Mouse (Mus musculus) adrenal gland, postnatal 25 days (tissue): Measurements from ENCODE around the gene Cfap58. TPM values are rescaled to one million over a fixed set of nuclear protein-coding genes. Genes with fewer than 3 reads are reported as not detected.

Experiments used
- DNase-seq: peaks from one replicate; pipeline ENCODE4 v3.0.0; 2021; ENCODE audit warnings: mixed read lengths
- long read RNA-seq: library from polyadenylated mRNA; stranded (forward); transcript quantifications from one replicate; pipeline ENCODE4 v2.0.0, GENCODE M21; 2021
- total RNA-seq: library from RNA; stranded (reverse); gene quantifications from 2 replicates; pipeline ENCODE4 v1.2.3, GENCODE M21; 2021

The Cfap58 gene
- total RNA-seq: not detected in 2 replicates
- long read RNA-seq: 0 reads

DNA sequence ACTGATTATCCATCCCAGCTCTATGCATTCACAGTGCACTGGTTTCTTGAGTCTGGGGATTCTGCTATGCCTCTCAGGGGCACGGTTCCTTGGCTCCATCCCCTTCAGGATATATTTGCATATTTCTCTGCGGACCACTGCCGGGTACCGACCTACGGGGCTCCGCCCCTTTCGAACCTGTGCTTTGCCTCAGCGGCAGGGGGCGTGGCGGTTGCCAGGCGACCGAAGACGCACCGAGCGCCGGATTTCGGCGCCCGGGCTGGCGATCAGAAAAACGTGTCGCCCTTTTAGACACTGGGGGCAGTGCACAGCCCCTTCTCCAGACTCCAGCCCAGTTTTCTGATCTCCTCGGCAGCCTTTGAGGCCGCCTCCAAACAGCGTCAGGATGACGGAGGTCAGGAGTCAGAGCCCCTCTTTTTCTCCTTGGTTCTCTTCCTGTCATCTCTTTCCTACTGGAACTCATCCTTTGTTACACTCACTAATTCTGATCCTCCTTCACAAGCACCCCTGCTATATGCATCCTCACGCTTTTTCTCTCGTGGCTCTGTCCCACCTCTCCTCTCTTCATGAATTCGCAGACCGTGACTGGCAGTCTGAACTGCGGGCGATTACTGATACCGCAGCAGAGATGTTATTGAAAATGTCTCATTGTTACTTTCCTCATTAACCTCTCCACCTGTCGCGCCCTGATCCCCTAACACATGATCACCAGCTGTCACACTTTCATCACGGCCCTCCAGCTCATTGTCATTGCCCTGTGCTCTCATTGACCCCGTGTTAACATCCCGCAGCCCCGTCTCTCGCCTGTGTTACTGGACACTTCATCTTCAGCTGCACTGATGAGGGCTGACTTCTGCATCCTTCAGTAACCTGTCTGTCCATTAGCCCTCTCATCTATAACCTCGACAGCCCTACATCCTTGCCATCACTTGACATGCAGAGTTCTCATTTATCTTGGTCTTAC lies at the start of gene Cfap58:
TSS of gene Cfap58 (plus strand) at position 233 of the 964 bp plus-strand sequence.
- peak; percentile 65 for DNase-seq

- no peak for DNase-seq
Observed at GRCm38 (mm10) chr19:47888037-47888436, 49.4 kb upstream of the Cfap58 start.

GRCm38 (mm10) chr19:47890489-47891130 lies 46.9 kb upstream of the Cfap58 start:
- DNase-seq: no peak

GRCm38 (mm10) chr19:47891562-47892312 lies 45.7 kb upstream of the Cfap58 start:
- DNase-seq: no peak

- no peak for DNase-seq
Observed at GRCm38 (mm10) chr19:47893092-47893491, 44.4 kb upstream of the Cfap58 start.

- DNase-seq: no peak
Observed at GRCm38 (mm10) chr19:47898472-47899079, 38.9 kb upstream of the Cfap58 start.

- no peak for DNase-seq
Observed at GRCm38 (mm10) chr19:47900012-47900411, 37.5 kb upstream of the Cfap58 start.

GRCm38 (mm10) chr19:47900558-47900957 lies 36.9 kb upstream of the Cfap58 start:
- no peak for DNase-seq

DNA sequence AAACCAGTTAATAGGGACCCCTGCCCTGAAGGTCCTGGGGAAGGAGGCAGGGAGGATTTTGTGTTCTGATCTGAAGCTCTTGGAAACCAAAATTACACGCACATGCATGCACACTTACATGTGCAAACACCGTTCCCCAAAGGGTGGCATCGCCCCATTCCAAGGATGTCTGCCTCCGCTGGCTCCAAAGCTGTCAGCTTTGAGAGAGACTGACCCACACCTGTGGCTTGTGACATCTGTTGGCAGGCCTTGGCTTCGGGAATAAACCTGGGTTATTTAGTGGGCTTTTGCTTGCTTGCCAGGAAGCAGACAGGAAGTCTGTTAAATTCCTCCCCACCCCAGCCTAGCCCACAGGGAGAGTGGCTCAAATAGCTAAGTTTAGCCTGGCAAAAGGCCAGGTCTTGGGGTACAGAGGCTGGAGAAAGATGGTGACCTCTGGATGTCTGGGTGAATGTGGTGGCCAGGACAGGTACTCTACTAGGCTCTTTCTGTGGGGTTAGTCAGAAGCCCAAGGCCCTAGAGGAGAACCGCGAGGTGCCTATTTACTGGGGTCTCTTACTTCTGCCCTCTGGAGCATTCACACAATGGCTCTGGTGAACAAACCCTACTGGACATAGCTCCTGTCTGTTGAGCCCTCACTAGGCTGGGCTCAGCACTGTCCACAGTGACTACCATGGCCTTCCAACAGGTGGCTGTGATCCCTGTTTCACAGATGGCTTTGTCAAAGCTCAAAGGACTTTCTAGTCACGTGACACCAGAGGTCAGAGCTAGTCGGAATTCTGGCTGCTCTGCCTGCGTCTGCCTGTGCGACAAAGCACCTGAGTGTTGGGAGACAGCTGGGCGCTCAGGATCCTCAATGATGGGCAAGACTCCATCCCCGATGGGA lies 34.9 kb upstream of the Cfap58 start:
- no peak for DNase-seq

DNA sequence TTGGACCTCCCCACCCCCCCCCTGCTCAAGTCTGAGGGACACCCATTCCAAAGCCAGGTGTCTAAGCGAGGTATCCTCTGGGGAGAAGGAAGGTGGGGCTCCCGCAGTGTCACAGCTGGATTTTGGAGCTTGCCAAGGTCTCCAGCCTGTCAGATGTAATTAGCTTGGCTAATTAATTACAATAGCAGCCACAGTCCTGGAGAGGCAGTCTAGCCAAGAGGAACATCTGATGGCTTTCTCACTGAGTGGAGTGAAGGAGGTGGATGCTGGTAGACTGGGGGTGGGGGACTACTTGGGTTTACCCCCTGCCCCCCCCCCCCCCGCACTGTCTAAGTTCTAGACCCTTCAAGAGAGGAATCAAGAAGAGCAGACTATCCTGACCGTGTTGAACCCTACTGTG lies 33.8 kb upstream of the Cfap58 start:
- DNase-seq: no peak

- DNase-seq: no peak
Observed at GRCm38 (mm10) chr19:47905081-47905480, 32.4 kb upstream of the Cfap58 start.

DNA sequence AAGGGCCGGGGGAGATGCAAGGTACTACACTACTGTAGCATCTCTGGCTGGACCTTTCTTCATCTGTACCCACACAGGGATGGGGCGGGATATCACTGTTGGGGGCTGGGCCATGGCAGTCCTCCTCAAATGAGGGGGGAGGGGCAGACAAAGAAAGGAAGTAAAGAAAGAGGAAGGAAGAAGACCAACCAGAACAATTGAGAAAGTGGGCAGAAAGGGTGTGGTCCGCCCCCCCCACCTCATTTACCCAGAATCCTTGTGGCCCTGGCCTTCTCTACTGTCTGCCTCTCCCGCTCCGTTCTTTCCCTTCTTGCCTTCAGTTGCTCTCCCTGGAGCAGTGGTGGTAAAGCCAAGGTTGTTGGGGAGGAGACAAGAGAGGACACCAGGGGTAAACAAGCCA lies 31.9 kb upstream of the Cfap58 start:
- no peak for DNase-seq

- no peak for DNase-seq
Observed at GRCm38 (mm10) chr19:47907596-47907995, 29.9 kb upstream of the Cfap58 start.

DNA sequence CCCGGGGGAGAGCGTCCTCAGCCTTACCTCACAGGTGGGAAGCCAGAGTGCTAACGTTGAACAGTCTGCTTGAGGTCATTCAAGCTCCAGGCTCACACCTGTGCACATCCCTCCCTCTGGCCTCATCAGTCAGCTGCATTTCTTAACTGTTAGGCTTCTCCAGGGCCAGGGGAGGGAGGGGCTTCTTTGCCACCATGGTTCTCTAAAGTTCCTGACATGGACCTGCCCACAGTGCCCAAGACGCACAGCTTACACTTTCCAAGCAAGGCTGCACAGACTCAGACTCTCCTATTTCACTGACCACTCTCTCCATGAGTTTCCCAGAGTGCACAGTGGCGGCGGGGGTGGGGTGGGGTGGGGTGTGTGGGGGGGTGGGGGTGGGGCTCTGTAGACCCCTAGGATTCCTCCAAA lies 28.5 kb upstream of the Cfap58 start:
- no peak for DNase-seq

DNA sequence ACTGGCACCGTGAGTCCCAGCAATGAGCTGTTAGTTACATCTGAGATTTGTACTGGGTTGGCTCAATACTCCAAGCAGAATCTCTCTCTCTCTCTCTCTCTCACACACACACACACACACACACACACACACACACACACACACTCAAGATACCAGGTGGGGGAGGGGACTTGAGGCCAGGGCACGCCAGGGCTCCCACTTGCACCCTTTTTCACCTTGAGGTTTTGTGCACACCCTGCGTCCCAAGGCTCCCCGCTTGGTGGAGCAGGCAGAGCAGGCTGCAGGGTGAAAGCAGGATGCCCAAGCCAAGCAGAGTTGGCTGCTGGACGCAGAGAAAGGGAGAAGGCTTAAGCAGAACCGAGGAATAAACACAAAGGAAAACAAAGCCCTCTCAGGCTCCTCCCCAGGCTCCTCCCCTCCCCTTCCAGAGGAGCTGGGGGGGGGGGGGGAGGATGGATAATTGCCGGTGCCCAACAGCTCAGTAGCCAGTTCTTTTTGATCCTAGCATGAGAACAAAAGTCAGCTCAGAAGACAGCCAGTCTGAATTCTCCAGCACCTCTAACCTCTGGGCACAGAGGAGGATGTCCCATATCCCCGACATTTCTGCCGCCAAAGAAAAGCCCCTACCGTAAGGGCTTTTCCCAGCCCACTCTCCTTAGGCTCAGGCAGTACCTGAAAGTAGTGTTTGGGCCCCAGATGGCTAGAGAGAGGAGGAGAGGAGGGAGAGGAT lies 27.9 kb upstream of the Cfap58 start:
- peak; percentile 25 for DNase-seq

DNA sequence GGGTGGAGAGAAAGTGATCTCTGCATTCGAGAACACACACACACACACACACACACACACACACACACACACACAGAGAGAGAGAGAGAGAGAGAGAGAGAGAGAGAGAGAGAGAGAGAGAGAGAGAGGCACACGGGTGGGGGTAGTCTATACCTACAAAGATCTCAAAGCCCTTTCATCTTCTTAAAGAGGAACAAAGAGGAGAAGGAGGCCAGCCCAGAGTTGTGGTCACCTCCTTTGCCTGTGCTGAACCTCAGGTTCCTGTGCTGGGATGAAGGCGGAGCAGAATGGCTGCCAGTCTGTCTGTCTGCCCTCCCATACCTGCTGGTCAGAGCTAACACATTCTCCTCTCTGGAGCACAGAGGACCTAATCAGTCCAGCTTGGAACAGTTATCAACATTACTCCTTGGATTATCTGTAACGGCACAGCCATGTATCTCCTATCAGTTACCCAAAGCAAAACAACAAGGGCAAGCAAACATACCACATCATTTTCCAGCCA lies 27.3 kb upstream of the Cfap58 start:
- DNase-seq: no peak

- DNase-seq: no peak
Observed at GRCm38 (mm10) chr19:47910751-47911150, 26.7 kb upstream of the Cfap58 start.

- no peak for DNase-seq
Observed at GRCm38 (mm10) chr19:47913344-47913743, 24.1 kb upstream of the Cfap58 start.

DNA sequence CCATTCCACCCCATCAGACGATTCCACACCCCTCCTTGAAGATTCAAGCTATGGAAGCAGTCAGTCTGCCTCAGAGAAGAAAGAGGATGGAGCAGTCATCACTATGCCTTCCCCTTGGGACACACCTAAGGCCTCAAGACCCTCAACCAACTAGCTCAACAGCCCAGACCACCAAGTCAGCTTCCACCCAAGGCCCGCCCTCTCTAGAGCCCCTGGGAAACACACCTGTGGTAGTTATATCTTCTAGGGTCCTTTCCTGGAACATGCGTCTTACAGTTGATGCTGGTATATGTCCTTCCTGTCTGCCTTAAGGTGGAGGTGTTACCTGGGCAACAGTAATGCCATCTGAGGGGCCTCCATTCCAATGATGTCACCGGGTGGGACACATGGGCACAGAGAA lies 23.3 kb upstream of the Cfap58 start:
- DNase-seq: no peak

- no peak for DNase-seq
Observed at GRCm38 (mm10) chr19:47915251-47915650, 22.2 kb upstream of the Cfap58 start.
